Mouse (Mus musculus) forebrain, embryonic 14.5 days (tissue): ENCODE data around the gene Ccdc134. TPM values are rescaled to one million over a fixed set of nuclear protein-coding genes. Genes with fewer than 3 reads are reported as not detected.

Experiments
- ATAC-seq: fragments of 200-750 bp; cut with Nextera tagmentation; 2 replicates; pipeline ENCODE4 v1.8.0; 2017; ENCODE audit warnings: mild to moderate bottlenecking, moderate library complexity
- DNase-seq: peaks from one replicate; pipeline ENCODE4 v3.0.0-alpha.2; 2015; ENCODE audit warnings: low spot score
- H3K27ac ChIP-seq: fragments of 300-500 bp; sonication (generic); 2 replicates; pipeline ENCODE4 v1.5.1; 2014; ENCODE audit warnings: low read depth, mild to moderate bottlenecking, control low read depth, low read length, moderate library complexity
- H3K27me3 ChIP-seq: fragments of 300-500 bp; sonication (generic); replicated peaks from 2 replicates; pipeline ENCODE4 v1.6.1; 2014; ENCODE audit warnings: low read length, control low read depth, mixed read lengths; ENCODE audit not compliant: control insufficient read depth, insufficient read depth
- H3K36me3 ChIP-seq: fragments of 300-500 bp; sonication (generic); 2 replicates; pipeline ENCODE4 v1.6.1; 2014; ENCODE audit warnings: low read length, control low read depth; ENCODE audit not compliant: control insufficient read depth, insufficient read depth
- H3K4me1 ChIP-seq: fragments of 300-500 bp; sonication (generic); 2 replicates; pipeline ENCODE4 v1.6.1; 2014; ENCODE audit warnings: antibody characterized with exemption, low read length, control low read depth; ENCODE audit not compliant: control insufficient read depth, insufficient read depth
- H3K4me2 ChIP-seq: fragments of 300-500 bp; sonication (generic); 2 replicates; pipeline ENCODE4 v1.6.1; 2014; ENCODE audit warnings: mild to moderate bottlenecking, control low read depth, low read length
- H3K4me3 ChIP-seq: fragments of 300-500 bp; sonication (generic); 2 replicates; pipeline ENCODE4 v1.5.1; 2014; ENCODE audit warnings: low read depth, low read length, control low read depth
- H3K9ac ChIP-seq: fragments of 300-500 bp; sonication (generic); 2 replicates; pipeline ENCODE4 v1.6.1; 2014; ENCODE audit warnings: mild to moderate bottlenecking, low read length, control low read depth, moderate library complexity
- H3K9me3 ChIP-seq: fragments of 300-500 bp; sonication (generic); replicated peaks from 2 replicates; pipeline ENCODE4 v1.6.1; 2016; ENCODE audit warnings: low read length, control low read depth, mixed read lengths; ENCODE audit not compliant: control insufficient read depth
- WGBS: fragments of 180-500 bp; shearing (Covaris S2); extraction: QIAGEN DNeasy Blood & Tissue Kit; methylation state at CpG from one replicate; pipeline ENCODE4 v1.1.7; 2014; 5-methylcytosine and 5-hydroxymethylcytosine counted together
- polyA plus RNA-seq: library from polyadenylated mRNA; unstranded; fragments of >200 nt; fragmentation: Nextera tagmentation; extraction: Ambion mirVana; gene quantifications from 2 replicates; pipeline ENCODE4 v1.2.1, GENCODE M21; 2014

The Ccdc134 gene
- 12.8 and 15.5 TPM in 2 replicates for polyA plus RNA-seq

- peaks cover 5% of the 10 kb centered on the region; the same call in 1 of the 2 replicates for H3K36me3 ChIP-seq
- H3K27me3 ChIP-seq: no peaks in the 10 kb centered on the region
- H3K4me2 ChIP-seq: peak within 1 kb of the TSS; percentile 94
- ATAC-seq (peak; percentile 99), DNase-seq (peak; percentile 97)
- peaks cover 12% of the 10 kb centered on the region; the same call in 1 of the 2 replicates for H3K4me1 ChIP-seq
- no peak within 1 kb of the TSS for H3K27ac ChIP-seq
- H3K9me3 ChIP-seq: no peaks in the 10 kb centered on the region
- peak within 1 kb of the TSS; percentile 81 for H3K4me3 ChIP-seq
- H3K9ac ChIP-seq: peak within 1 kb of the TSS; percentile 80
- under 1% methylated on average over 67 of the region's 74 CpGs for WGBS
Observed at GRCm38 (mm10) chr15:82127426-82128374, at the start of gene Ccdc134. Ccdc134 (plus strand) TSS chr15:82127922.

GRCm38 (mm10) chr15:82079883-82080282 is 47.8 kb upstream of the Ccdc134 start:
- no peaks in the 10 kb centered on the region for H3K9me3 ChIP-seq
- no peak overlapping the region for H3K4me3 ChIP-seq
- no peaks in the 10 kb centered on the region for H3K36me3 ChIP-seq
- ATAC-seq: no peak
- H3K4me2 ChIP-seq: no peak overlapping the region
- H3K4me1 ChIP-seq: no peaks in the 10 kb centered on the region
- DNase-seq: no peak
- H3K9ac ChIP-seq: no peak overlapping the region
- WGBS: 65% methylated on average over 10 of the region's 10 CpGs
- no peak overlapping the region for H3K27ac ChIP-seq
- H3K27me3 ChIP-seq: no peaks in the 10 kb centered on the region

- H3K9ac ChIP-seq: no peak overlapping the region
- 30% methylated on average over 7 of the region's 7 CpGs for WGBS
- H3K4me2 ChIP-seq: no peak overlapping the region
- no peaks in the 10 kb centered on the region for H3K9me3 ChIP-seq
- ATAC-seq (peak; percentile 48; the same call in 1 of the 2 replicates), DNase-seq (peak; percentile 68)
- H3K36me3 ChIP-seq: no peaks in the 10 kb centered on the region
- no peak overlapping the region for H3K27ac ChIP-seq
- H3K27me3 ChIP-seq: no peaks in the 10 kb centered on the region
- H3K4me1 ChIP-seq: no peaks in the 10 kb centered on the region
- H3K4me3 ChIP-seq: no peak overlapping the region
Observed at GRCm38 (mm10) chr15:82081161-82081560, 46.6 kb upstream of the Ccdc134 start.

- no peak for ATAC-seq
- no peak overlapping the region for H3K4me3 ChIP-seq
- H3K27me3 ChIP-seq: no peaks in the 10 kb centered on the region
- 90% methylated on average over 9 of the region's 9 CpGs for WGBS
- no peak for DNase-seq
- H3K9me3 ChIP-seq: no peaks in the 10 kb centered on the region
- H3K4me2 ChIP-seq: no peak overlapping the region
- no peaks in the 10 kb centered on the region for H3K4me1 ChIP-seq
- H3K36me3 ChIP-seq: no peaks in the 10 kb centered on the region
- no peak overlapping the region for H3K27ac ChIP-seq
- H3K9ac ChIP-seq: no peak overlapping the region
Observed at GRCm38 (mm10) chr15:82085606-82086005, 42.1 kb upstream of the Ccdc134 start.

- ATAC-seq (no peak), DNase-seq (no peak)
- Histone ChIP-seq H3K4me3 (no peak overlapping the region), H3K4me1 (no peaks in the 10 kb centered on the region), H3K27me3 (no peaks in the 10 kb centered on the region), H3K27ac (no peak overlapping the region), H3K36me3 (no peaks in the 10 kb centered on the region), H3K9ac (no peak overlapping the region), H3K9me3 (no peaks in the 10 kb centered on the region), H3K4me2 (no peak overlapping the region)
- WGBS: 81% methylated on average over 12 of the region's 12 CpGs
Observed at GRCm38 (mm10) chr15:82086131-82086530, 41.6 kb upstream of the Ccdc134 start.

- Histone ChIP-seq H3K9me3 (no peaks in the 10 kb centered on the region), H3K4me1 (no peaks in the 10 kb centered on the region), H3K27me3 (no peaks in the 10 kb centered on the region), H3K9ac (no peak overlapping the region), H3K4me3 (no peak overlapping the region), H3K27ac (no peak overlapping the region), H3K4me2 (no peak overlapping the region), H3K36me3 (no peaks in the 10 kb centered on the region)
- no peak for ATAC-seq
- peak; percentile 19 for DNase-seq
- 13% methylated on average over 10 of the region's 10 CpGs for WGBS
Observed at GRCm38 (mm10) chr15:82087266-82087665, 40.5 kb upstream of the Ccdc134 start.

GRCm38 (mm10) chr15:82091061-82091460 is 36.7 kb upstream of the Ccdc134 start:
- Histone ChIP-seq H3K4me2 (no peak overlapping the region), H3K9me3 (no peaks in the 10 kb centered on the region), H3K4me1 (no peaks in the 10 kb centered on the region), H3K27ac (no peak overlapping the region), H3K36me3 (no peaks in the 10 kb centered on the region), H3K9ac (no peak overlapping the region), H3K27me3 (no peaks in the 10 kb centered on the region), H3K4me3 (no peak overlapping the region)
- DNase-seq (no peak), ATAC-seq (no peak)
- WGBS: 79% methylated on average over 7 of the region's 7 CpGs

- H3K27me3 ChIP-seq: no peaks in the 10 kb centered on the region
- DNase-seq (peak; percentile 32), ATAC-seq (no peak)
- H3K4me1 ChIP-seq: no peaks in the 10 kb centered on the region
- H3K9me3 ChIP-seq: no peaks in the 10 kb centered on the region
- no peak overlapping the region for H3K27ac ChIP-seq
- no peak overlapping the region for H3K9ac ChIP-seq
- 21% methylated on average over 8 of the region's 8 CpGs for WGBS
- H3K4me2 ChIP-seq: no peak overlapping the region
- H3K36me3 ChIP-seq: no peaks in the 10 kb centered on the region
- no peak overlapping the region for H3K4me3 ChIP-seq
Observed at GRCm38 (mm10) chr15:82106953-82107555, 20.7 kb upstream of the Ccdc134 start.

- Histone ChIP-seq H3K27me3 (no peaks in the 10 kb centered on the region), H3K4me1 (no peaks in the 10 kb centered on the region), H3K9me3 (no peaks in the 10 kb centered on the region), H3K27ac (no peak overlapping the region), H3K9ac (no peak overlapping the region), H3K36me3 (no peaks in the 10 kb centered on the region), H3K4me2 (no peak overlapping the region), H3K4me3 (no peak overlapping the region)
- WGBS: 87% methylated on average over 8 of the region's 8 CpGs
- ATAC-seq (no peak), DNase-seq (no peak)
Observed at GRCm38 (mm10) chr15:82120544-82120943, 7.2 kb upstream of the Ccdc134 start.
